Mouse (Mus musculus) myocyte (in vitro differentiated cells): ENCODE data around the gene Anln.

Experiments
- CEBPB ChIP-seq: IDR thresholded peaks from 2 replicates; pipeline ENCODE4 v1.6.1; 2011; ENCODE audit warnings: mild to moderate bottlenecking, moderate library complexity; ENCODE audit not compliant: poor library complexity, insufficient read depth, severe bottlenecking
- POLR2A ChIP-seq: IDR thresholded peaks from one replicate; pipeline ENCODE4 v1.6.1; 2011; ENCODE audit warnings: low read depth, mild to moderate bottlenecking, control low read depth, moderate library complexity; ENCODE audit not compliant: insufficient read length

DNA sequence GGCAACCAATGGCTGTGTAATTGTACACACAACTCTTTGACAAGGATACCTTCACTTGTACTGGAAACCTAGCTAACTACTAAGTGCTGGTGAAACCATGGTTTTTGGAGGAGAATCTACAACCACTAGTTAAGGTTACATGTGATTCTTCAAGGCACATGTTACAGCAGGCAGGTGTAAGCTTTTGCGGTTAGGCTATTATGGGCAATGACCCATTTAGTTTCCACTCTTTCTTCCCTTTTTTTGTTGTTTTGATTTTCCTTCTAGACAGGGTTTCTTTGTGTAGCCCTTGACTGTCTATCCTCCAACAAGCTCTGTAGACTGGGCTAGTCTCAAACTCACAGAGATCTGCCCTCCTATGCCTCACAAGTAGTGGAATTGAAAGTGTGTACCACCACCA, 64.4 kb downstream of the Anln start:
- no peak for TF ChIP-seq CEBPB
- TF ChIP-seq POLR2A = no peak
